Mouse (Mus musculus): ENCODE data around the gene Tsacc.

GRCm38 (mm10) chr3:88336058-88337013 lies 39.5 kb upstream of the Tsacc start, which contains the start of the genes Tmem79 and Smg5:
- no peak for TF ChIP-seq GATA1 (IDR thresholded peaks at IDR 0.05; ENCODE audit: borderline replicate concordance, low read length)
- no peak for TF ChIP-seq FLI1 (IDR thresholded peaks at IDR 0.05; ENCODE audit: low read length)

All from megakaryocyte, embryonic 14.5 days (primary cell).